Mouse (Mus musculus): ENCODE measurements at regions not wholly inside any gene's neighbourhood (a gene's known extent, or its start where the extent isn't known, plus 50 kb on each side); places are given as distances from the start of the nearest gene placed in this dataset.
"Not testable (repeated sequence)": the region's sequence is repeated elsewhere in the genome, so short reads cannot be mapped to it uniquely, and the experiment has no call there.

GRCm38 (mm10) chr12:10529077-10529476, 138.5 kb downstream of the Rdh14 start:
- Histone ChIP-seq H3K4me3 (no peak overlapping the region), H3K4me2 (no peak overlapping the region), H3K27me3 (no peaks in the 10 kb centered on the region), H3K9me3 (replicated peaks) (no peaks in the 10 kb centered on the region), H3K36me3 (ENCODE audit: poor library complexity, severe bottlenecking) (no peaks in the 10 kb centered on the region), H3K27ac (no peak overlapping the region), H3K4me1 (no peaks in the 10 kb centered on the region), H3K9ac (no peak overlapping the region)
- WGBS, result 78% methylated on average over 2 of the region's 2 CpGs
- ATAC-seq, result no peak

DNA sequence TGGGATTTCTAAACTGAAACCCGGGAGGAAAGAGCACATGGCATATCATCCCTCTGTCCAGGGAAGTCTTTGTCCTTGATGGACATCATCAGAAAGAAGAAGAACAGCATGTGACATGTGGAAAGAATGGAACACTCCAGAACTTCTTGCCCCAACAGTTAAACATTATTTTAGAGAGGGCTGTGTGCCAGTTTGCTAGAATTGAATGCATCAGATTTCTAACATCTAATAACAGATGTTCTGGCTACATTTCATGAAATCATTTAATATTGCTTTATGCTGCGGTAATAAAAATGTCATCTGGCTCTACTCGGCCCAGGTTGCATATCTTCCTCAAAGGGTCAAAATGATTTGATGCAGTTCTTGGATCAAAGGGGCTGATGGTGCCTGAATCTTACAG, 140.4 kb downstream of the Rdh14 start:
- Histone ChIP-seq H3K4me2 (no peak overlapping the region), H3K9me3 (replicated peaks) (no peaks in the 10 kb centered on the region), H3K4me3 (no peak overlapping the region), H3K36me3 (ENCODE audit: poor library complexity, severe bottlenecking) (no peaks in the 10 kb centered on the region), H3K27ac (no peak overlapping the region), H3K27me3 (no peaks in the 10 kb centered on the region), H3K9ac (no peak overlapping the region), H3K4me1 (no peaks in the 10 kb centered on the region)
- ATAC-seq, result no peak
- WGBS, result 84% methylated on average over 3 of the region's 3 CpGs

GRCm38 (mm10) chr12:10533971-10534370, 143.4 kb downstream of the Rdh14 start:
- no peak for ATAC-seq
- Histone ChIP-seq H3K9ac (no peak overlapping the region), H3K9me3 (replicated peaks) (no peaks in the 10 kb centered on the region), H3K27me3 (no peaks in the 10 kb centered on the region), H3K4me1 (no peaks in the 10 kb centered on the region), H3K4me3 (no peak overlapping the region), H3K36me3 (ENCODE audit: poor library complexity, severe bottlenecking) (no peaks in the 10 kb centered on the region), H3K27ac (no peak overlapping the region), H3K4me2 (no peak overlapping the region)
- WGBS, result 87% methylated on average over 6 of the region's 6 CpGs

DNA sequence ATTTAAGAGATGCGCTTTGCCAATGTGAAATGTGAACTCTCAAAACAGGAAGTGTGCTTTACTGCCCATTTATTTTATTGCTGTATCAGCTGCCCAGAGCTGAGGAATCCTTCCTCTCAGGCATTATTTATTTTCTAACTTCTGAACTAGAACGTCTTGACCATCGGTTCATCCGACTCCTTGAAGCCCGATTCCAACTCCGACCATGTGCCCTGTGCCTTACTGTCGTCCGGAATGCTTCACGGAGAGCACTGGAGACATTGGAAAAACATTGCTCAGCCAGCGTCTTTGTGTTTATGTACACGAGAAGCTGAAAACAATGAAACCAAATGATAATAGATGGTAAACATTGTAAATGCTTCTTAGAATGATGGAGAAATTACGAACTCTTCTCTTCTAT, 145.7 kb downstream of the Rdh14 start:
- H3K27me3 ChIP-seq, result no peaks in the 10 kb centered on the region
- no peak for ATAC-seq
- no peak overlapping the region for H3K4me2 ChIP-seq
- H3K9me3 ChIP-seq (replicated peaks), result no peaks in the 10 kb centered on the region
- no peak overlapping the region for H3K4me3 ChIP-seq
- H3K27ac ChIP-seq, result no peak overlapping the region
- H3K4me1 ChIP-seq, result no peaks in the 10 kb centered on the region
- WGBS, result 85% methylated on average over 12 of the region's 12 CpGs
- H3K9ac ChIP-seq, result no peak overlapping the region
- H3K36me3 ChIP-seq (ENCODE audit: poor library complexity, severe bottlenecking), result no peaks in the 10 kb centered on the region

DNA sequence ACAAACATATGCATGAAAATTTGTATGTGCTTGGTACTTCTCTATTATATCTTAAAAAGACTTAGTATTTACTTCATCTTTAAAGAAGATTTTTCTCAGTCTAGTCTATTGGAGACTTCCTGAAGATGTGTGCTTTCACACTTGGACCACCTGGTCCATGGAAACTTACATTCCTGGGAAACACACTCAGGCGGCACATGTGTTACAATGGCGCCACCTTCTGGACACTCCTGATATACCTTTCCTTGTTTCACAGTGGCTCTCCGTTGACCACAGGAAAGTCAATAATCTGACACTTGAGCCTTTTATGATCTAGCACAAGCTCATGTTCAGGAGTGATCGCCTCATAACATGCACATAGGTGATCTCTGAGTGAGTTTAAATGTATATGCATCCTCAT, 146.5 kb downstream of the Rdh14 start:
- ATAC-seq, result peak; percentile 77
- WGBS, result 3% methylated on average over 4 of the region's 4 CpGs
- Histone ChIP-seq H3K4me3 (no peak overlapping the region), H3K4me1 (no peaks in the 10 kb centered on the region), H3K4me2 (no peak overlapping the region), H3K27ac (no peak overlapping the region), H3K36me3 (ENCODE audit: poor library complexity, severe bottlenecking) (no peaks in the 10 kb centered on the region), H3K27me3 (no peaks in the 10 kb centered on the region), H3K9me3 (replicated peaks) (no peaks in the 10 kb centered on the region), H3K9ac (no peak overlapping the region)

DNA sequence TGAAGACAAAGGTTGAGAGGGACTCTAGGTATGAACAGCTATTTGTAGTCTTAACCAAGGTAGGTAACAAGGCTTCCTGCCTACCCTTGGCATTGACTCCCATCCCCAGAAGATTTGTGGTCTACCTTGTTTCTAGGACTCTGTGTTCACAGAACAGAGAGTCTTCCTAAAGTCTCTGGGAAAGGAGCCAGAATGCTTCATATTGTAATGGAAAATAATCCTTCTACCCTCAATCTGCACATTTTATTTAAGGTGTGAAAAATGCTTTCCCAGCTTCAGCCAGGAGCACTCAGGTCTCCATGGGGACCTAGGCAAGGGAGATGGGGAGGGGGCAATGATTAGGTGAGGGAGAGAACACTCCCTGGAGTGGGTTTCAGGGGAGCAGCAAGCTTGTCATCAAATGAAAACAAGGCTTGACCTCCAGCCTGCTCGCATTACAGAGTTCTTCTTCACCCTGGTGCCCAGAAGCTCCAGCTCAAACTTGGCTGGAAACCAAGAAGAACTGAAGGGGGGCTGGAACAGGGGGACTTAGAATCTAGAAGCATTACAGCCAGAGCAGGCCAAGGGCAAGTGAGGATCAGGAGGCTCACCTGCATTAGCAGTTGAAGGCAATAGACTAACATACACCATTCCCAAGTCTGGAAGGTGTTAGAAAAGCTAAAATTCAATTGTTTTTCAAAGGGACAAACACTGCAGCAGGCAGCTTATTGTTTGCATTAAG, 159.1 kb downstream of the Rdh14 start:
- Histone ChIP-seq H3K27ac (no peak overlapping the region), H3K9ac (no peak overlapping the region), H3K4me1 (no peaks in the 10 kb centered on the region), H3K4me3 (no peak overlapping the region), H3K27me3 (no peaks in the 10 kb centered on the region), H3K9me3 (replicated peaks) (peaks cover 3% of the 10 kb centered on the region; the same call in 1 of the 2 replicates), H3K36me3 (ENCODE audit: poor library complexity, severe bottlenecking) (no peaks in the 10 kb centered on the region), H3K4me2 (no peak overlapping the region)
- WGBS, result 67% methylated on average over 1 of the region's 1 CpGs
- no peak for ATAC-seq

DNA sequence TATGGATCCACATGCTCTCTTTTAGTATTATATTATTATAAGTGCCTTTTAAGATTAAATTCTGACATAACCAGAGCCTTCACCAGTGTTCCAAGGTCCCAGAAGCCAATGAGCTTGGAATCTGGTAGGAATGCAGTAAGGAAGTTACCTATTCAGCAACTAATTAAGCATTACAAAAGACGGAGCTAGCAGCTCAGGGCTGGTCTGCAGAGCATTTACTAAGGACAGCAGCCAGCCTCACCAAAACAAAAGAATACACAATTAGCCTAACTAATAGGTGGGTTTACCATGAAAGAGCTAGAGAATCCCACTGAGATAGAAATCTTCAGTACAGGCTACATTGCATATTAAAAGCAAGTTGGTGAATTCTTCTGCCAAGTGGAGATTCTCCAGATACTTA, 164.1 kb downstream of the Rdh14 start:
- H3K27ac ChIP-seq; H3K4me2 ChIP-seq; H3K9me3 ChIP-seq (replicated peaks); H3K27me3 ChIP-seq; H3K9ac ChIP-seq; ATAC-seq; H3K4me3 ChIP-seq; H3K4me1 ChIP-seq; H3K36me3 ChIP-seq (ENCODE audit: poor library complexity, severe bottlenecking): not testable (repeated sequence)
- 57% methylated on average over 1 of the region's 1 CpGs for WGBS

DNA sequence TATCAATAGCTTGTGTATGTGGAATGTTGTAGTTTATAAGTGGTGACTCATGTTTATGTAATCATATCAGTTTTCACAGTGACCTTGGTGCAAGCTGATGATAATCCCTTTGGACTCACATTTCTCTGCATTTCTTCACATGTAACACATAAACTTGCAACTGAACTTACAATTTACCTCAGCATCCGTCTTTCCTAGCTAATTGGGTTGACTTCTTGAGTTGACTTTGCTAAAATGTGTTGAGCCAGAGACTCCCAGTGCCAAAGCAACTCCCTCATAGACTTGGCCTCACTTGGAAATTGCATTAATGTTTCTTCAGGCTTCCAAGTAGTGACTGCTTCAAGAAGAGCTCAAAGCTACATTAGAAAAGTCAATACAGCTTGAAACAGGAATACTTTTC, 172.4 kb downstream of the Rdh14 start:
- Histone ChIP-seq H3K9me3 (replicated peaks) (no peaks in the 10 kb centered on the region), H3K9ac (no peak overlapping the region), H3K4me3 (no peak overlapping the region), H3K4me2 (no peak overlapping the region), H3K4me1 (no peaks in the 10 kb centered on the region), H3K36me3 (ENCODE audit: poor library complexity, severe bottlenecking) (no peaks in the 10 kb centered on the region), H3K27me3 (no peaks in the 10 kb centered on the region), H3K27ac (no peak overlapping the region)
- WGBS, result 61% methylated on average over 1 of the region's 1 CpGs
- ATAC-seq, result no peak

DNA sequence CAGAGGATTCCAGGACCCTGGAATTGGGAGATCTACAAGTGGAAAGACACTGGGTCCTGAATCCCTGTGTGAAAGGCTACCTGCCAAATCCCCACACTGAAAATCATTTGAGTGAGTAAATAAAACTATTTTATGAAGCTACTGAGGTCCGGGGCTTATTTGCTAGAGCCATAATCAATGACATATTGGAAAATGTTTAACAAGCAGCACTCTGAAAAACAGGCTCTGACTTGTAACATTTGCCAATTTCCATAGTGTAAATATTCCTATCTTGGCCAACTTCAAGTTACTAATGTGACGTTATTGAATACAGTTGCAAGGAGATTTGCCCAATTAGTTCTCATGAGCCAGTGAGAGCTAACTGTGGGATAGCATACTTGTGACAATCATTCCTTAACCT, 177.3 kb downstream of the Rdh14 start:
- H3K27ac ChIP-seq, result no peak overlapping the region
- no peak for ATAC-seq
- H3K9ac ChIP-seq, result no peak overlapping the region
- no peaks in the 10 kb centered on the region for H3K4me1 ChIP-seq
- H3K36me3 ChIP-seq (ENCODE audit: poor library complexity, severe bottlenecking), result no peaks in the 10 kb centered on the region
- no peaks in the 10 kb centered on the region for H3K27me3 ChIP-seq
- 88% methylated on average over 2 of the region's 2 CpGs for WGBS
- no peak overlapping the region for H3K4me2 ChIP-seq
- no peaks in the 10 kb centered on the region for H3K9me3 ChIP-seq (replicated peaks)
- no peak overlapping the region for H3K4me3 ChIP-seq

DNA sequence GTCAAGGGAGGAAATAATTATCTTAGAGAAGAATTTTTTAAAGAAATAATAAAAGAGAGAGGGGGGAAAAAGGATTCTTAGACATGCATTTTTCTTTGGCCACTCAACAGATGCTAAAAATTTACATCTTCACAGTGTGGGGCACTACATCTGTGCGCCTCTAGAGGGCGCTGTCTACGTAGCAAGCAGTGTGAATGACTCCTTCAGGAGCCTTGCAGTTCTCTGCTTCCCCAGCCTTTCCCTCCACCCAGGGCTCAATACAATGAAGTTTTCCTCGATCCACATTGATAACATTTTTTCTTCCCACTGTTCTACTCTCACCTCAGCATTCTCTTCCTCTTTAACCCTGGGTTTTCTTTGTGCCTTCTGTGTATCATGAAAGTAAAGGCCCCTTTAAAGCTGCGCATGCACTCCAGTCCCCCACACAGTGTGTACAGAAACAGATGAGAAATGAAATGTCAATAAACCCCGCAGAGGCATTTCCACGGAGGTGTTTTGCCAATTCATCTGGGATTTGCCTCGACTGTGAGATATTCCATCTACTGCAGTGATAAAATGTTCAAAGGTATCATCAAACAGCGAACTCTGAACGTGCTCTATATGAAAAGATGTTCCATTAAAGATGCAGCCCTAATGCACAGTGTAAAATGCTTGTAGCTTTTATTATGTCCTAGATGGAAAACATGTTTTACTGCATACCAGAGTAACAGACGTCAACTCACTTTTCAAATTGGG, 181.2 kb downstream of the Rdh14 start:
- no peaks in the 10 kb centered on the region for H3K36me3 ChIP-seq (ENCODE audit: poor library complexity, severe bottlenecking)
- H3K4me3 ChIP-seq, result no peak overlapping the region
- H3K9me3 ChIP-seq (replicated peaks), result no peaks in the 10 kb centered on the region
- no peak for ATAC-seq
- no peak overlapping the region for H3K4me2 ChIP-seq
- no peaks in the 10 kb centered on the region for H3K4me1 ChIP-seq
- no peak overlapping the region for H3K27ac ChIP-seq
- WGBS, result 61% methylated on average over 11 of the region's 11 CpGs
- H3K27me3 ChIP-seq, result no peaks in the 10 kb centered on the region
- no peak overlapping the region for H3K9ac ChIP-seq

DNA sequence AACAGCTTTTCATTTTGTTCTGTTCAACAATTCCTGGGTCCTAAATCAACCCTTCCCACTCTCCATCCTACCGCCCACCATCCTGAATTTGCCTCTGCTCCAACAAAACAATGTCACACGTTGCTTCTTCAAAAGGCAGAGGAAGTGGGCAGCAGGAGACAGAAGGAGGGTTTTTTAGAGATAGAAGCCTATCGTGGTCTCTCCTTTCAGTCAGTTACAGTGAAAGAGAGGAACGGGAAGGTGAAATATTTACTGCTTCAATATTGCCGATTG, 181.7 kb downstream of the Rdh14 start:
- H3K9me3 ChIP-seq (replicated peaks), result no peaks in the 10 kb centered on the region
- 76% methylated on average over 5 of the region's 5 CpGs for whole genome bisulfite sequencing
- no peaks in the 10 kb centered on the region for H3K27me3 ChIP-seq
- H3K27ac ChIP-seq, result no peak overlapping the region
- H3K9ac ChIP-seq, result no peak overlapping the region
- ATAC-seq, result no peak
- no peak overlapping the region for H3K4me2 ChIP-seq
- H3K4me1 ChIP-seq, result no peaks in the 10 kb centered on the region
- no peaks in the 10 kb centered on the region for H3K36me3 ChIP-seq (ENCODE audit: poor library complexity, severe bottlenecking)
- no peak overlapping the region for H3K4me3 ChIP-seq

DNA sequence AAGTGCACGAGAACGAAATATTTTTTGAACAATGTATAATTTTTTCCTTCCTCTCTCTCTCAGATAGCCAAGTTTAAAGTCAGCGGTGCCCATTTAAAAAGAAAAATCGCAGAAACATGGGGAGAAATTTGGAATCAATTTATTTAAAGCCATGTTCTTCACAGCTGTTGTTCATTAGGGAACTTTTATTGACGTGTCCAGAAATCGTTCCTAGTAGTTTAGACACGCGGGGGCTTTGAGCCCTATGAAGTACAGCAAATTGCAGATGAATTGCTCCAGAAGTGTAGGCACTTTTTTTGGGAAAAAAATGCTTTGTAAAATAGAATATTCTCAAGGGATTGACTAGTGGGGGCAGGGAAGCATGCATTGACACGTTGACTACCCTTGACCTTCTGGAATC, 182.8 kb downstream of the Rdh14 start:
- no peak for ATAC-seq
- no peaks in the 10 kb centered on the region for H3K9me3 ChIP-seq (replicated peaks)
- H3K4me2 ChIP-seq, result no peak overlapping the region
- no peaks in the 10 kb centered on the region for H3K36me3 ChIP-seq (ENCODE audit: poor library complexity, severe bottlenecking)
- WGBS, result 86% methylated on average over 9 of the region's 9 CpGs
- H3K4me1 ChIP-seq, result no peaks in the 10 kb centered on the region
- no peaks in the 10 kb centered on the region for H3K27me3 ChIP-seq
- no peak overlapping the region for H3K9ac ChIP-seq
- H3K4me3 ChIP-seq, result no peak overlapping the region
- H3K27ac ChIP-seq, result no peak overlapping the region
